Mouse (Mus musculus): ENCODE data around the gene Kalrn.

- TF ChIP-seq CTCF (conservative IDR thresholded peaks at IDR 0.05; ENCODE audit: low read length) (no peak), POU5F1 (IDR thresholded peaks at IDR 0.05; ENCODE audit: borderline replicate concordance, low read length) (no peak)
Measured at GRCm38 (mm10) chr16:34269642-34270041, 303.7 kb downstream of the Kalrn start.

All from E14TG2a.4 (cell line).